Mouse (Mus musculus): Measurements from ENCODE around the gene Mlst8.

Mlst8 gene

GRCm38 (mm10) chr17:24478663-24479380 is at the start of gene Mlst8:
Gene Mlst8, minus strand, starts transcription at chr17:24479078.
- DNase-seq (ENCODE audit: low spot score): peak; percentile 99

- DNase-seq (ENCODE audit: low spot score): no peak
These were observed 49.7 kb upstream of the Mlst8 start for GRCm38 (mm10) chr17:24528560-24528918.

- peak; percentile 90 for DNase-seq (ENCODE audit: low spot score)
These were observed 49.1 kb upstream of the Mlst8 start, which contains the start of gene Traf7 for GRCm38 (mm10) chr17:24527723-24528559. Gene Traf7, minus strand, starts transcription at chr17:24527938.

- DNase-seq (ENCODE audit: low spot score): no peak
These were observed 48.4 kb upstream of the Mlst8 start for GRCm38 (mm10) chr17:24527315-24527714.

- no peak for DNase-seq (ENCODE audit: low spot score)
These were observed 45.9 kb upstream of the Mlst8 start for GRCm38 (mm10) chr17:24524734-24525133.

GRCm38 (mm10) chr17:24520450-24520849 is 41.6 kb upstream of the Mlst8 start:
- no peak for DNase-seq (ENCODE audit: low spot score)

GRCm38 (mm10) chr17:24514270-24515257 is 35.7 kb upstream of the Mlst8 start:
- no peak for DNase-seq (ENCODE audit: low spot score)

GRCm38 (mm10) chr17:24513609-24514008 is 34.7 kb upstream of the Mlst8 start:
- DNase-seq (ENCODE audit: low spot score): peak; percentile 79

GRCm38 (mm10) chr17:24507806-24508460 is 29.1 kb upstream of the Mlst8 start:
- no peak for DNase-seq (ENCODE audit: low spot score)

GRCm38 (mm10) chr17:24507129-24507664 is 28.3 kb upstream of the Mlst8 start:
- DNase-seq (ENCODE audit: low spot score): no peak

- DNase-seq (ENCODE audit: low spot score): peak; percentile 60
These were observed 27.6 kb upstream of the Mlst8 start for GRCm38 (mm10) chr17:24506332-24507070.

- no peak for DNase-seq (ENCODE audit: low spot score)
These were observed 26.5 kb upstream of the Mlst8 start for GRCm38 (mm10) chr17:24505286-24505955.

GRCm38 (mm10) chr17:24504085-24504484 is 25.2 kb upstream of the Mlst8 start:
- no peak for DNase-seq (ENCODE audit: low spot score)

GRCm38 (mm10) chr17:24502208-24502607 is 23.3 kb upstream of the Mlst8 start:
- DNase-seq (ENCODE audit: low spot score): no peak

- no peak for DNase-seq (ENCODE audit: low spot score)
These were observed 17.1 kb upstream of the Mlst8 start for GRCm38 (mm10) chr17:24496026-24496425.

- DNase-seq (ENCODE audit: low spot score): no peak
These were observed 16.6 kb upstream of the Mlst8 start for GRCm38 (mm10) chr17:24495443-24495842.

GRCm38 (mm10) chr17:24494627-24495335 is 15.9 kb upstream of the Mlst8 start:
- no peak for DNase-seq (ENCODE audit: low spot score)

GRCm38 (mm10) chr17:24490399-24490798 is 11.5 kb upstream of the Mlst8 start:
- DNase-seq (ENCODE audit: low spot score): no peak
